Mouse (Mus musculus) erythroid progenitor cell, adult 5-6 weeks (primary cell): ENCODE measurements around the gene Relt. TPM values are rescaled to one million over a fixed set of nuclear protein-coding genes. Genes with fewer than 3 reads are reported as not detected.
A peak's percentile ranks its signal among the peaks of the same experiment; 100 is the strongest.
"Not testable (repeated sequence)": the region's sequence is repeated elsewhere in the genome, so short reads cannot be mapped to it uniquely, and the experiment has no call there.

Experiments
- ATAC-seq: replicated peaks from 2 replicates; pipeline ENCODE4 v1.8.0; 2016; ENCODE audit warnings: moderate number of reproducible peaks, mild to moderate bottlenecking, moderate TSS enrichment, inconsistent platforms; ENCODE audit not compliant: poor library complexity, low FRiP score, severe bottlenecking
- total RNA-seq, 2 experiments: library from RNA; stranded (forward) in 1 of 2; stranded (reverse) in 1 of 2; fragments of 150-400 nt in 1 of 2; fragments of 186-747, 209-891 nt in 1 of 2; gene quantifications; 2 replicates each; pipeline versions ENCODE4 v1.2.3 to v1.2.4; 2015 to 2017; ENCODE audit warnings: low replicate concordance in 2 of 2

Relt gene
- total RNA-seq, 2 experiments from 2014 or later: 40.8 to 73.8 TPM

- no peak for ATAC-seq
These were observed 13.7 kb downstream of the Relt start for GRCm38 (mm10) chr7:100849508-100849907.

GRCm38 (mm10) chr7:100848744-100849143 is 14.5 kb downstream of the Relt start:
- ATAC-seq: no peak

GRCm38 (mm10) chr7:100847131-100847530 is 16.1 kb downstream of the Relt start:
- no peak for ATAC-seq

GRCm38 (mm10) chr7:100846033-100846432 is 17.2 kb downstream of the Relt start:
- not testable (repeated sequence) for ATAC-seq

- peak; percentile 23 for ATAC-seq
These were observed 17.8 kb downstream of the Relt start for GRCm38 (mm10) chr7:100845412-100845811.

GRCm38 (mm10) chr7:100845026-100845400 is 18.2 kb downstream of the Relt start:
- no peak for ATAC-seq

- peak; percentile 79 for ATAC-seq
These were observed 18.7 kb downstream of the Relt start for GRCm38 (mm10) chr7:100844385-100845025.

- ATAC-seq: peak; percentile 73
These were observed 19.4 kb downstream of the Relt start for GRCm38 (mm10) chr7:100843866-100844265.

GRCm38 (mm10) chr7:100842175-100842574 is 21.1 kb downstream of the Relt start:
- ATAC-seq: no peak

- ATAC-seq: no peak
These were observed 21.6 kb downstream of the Relt start for GRCm38 (mm10) chr7:100841608-100842007.

- ATAC-seq: no peak
These were observed 22.3 kb downstream of the Relt start for GRCm38 (mm10) chr7:100840906-100841305.

- ATAC-seq: no peak
These were observed 23.4 kb downstream of the Relt start for GRCm38 (mm10) chr7:100839632-100840402.

GRCm38 (mm10) chr7:100837701-100838100 is 25.5 kb downstream of the Relt start:
- no peak for ATAC-seq

GRCm38 (mm10) chr7:100836657-100837056 is 26.6 kb downstream of the Relt start:
- ATAC-seq: no peak

GRCm38 (mm10) chr7:100835711-100836110 is 27.5 kb downstream of the Relt start:
- no peak for ATAC-seq

GRCm38 (mm10) chr7:100835168-100835567 is 28.1 kb downstream of the Relt start:
- no peak for ATAC-seq

- ATAC-seq: no peak
These were observed 29.4 kb downstream of the Relt start for GRCm38 (mm10) chr7:100833859-100834258.

- no peak for ATAC-seq
These were observed 34.7 kb downstream of the Relt start for GRCm38 (mm10) chr7:100828549-100828948.

- no peak for ATAC-seq
These were observed 38.6 kb downstream of the Relt start for GRCm38 (mm10) chr7:100824661-100825060.

- no peak for ATAC-seq
These were observed 44.7 kb downstream of the Relt start for GRCm38 (mm10) chr7:100818401-100819064.

- no peak for ATAC-seq
These were observed 45.8 kb downstream of the Relt start for GRCm38 (mm10) chr7:100817442-100817760.
